ENCODE assay signal across 11 mouse cellular contexts in the genomic region with DNA sequence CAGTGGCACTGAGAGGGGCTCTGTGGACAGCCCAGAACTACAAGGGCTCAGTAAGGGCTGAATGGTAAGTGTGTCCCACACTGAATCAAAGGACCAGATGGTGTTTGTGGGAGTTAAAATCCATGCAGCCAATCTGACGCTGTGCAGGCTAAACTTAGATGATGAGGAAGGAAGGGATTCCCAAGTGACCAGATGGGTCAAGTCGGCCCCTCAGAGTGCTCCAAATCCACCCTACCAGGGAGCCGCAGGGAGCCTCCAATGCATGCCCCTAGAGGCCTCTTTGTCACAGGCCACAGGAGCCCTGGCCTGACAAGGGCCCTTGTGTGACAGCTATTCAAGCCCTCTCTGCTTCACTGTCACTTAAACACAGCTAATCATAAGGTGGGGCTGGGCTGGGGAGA. TPM values are rescaled to one million over a fixed set of nuclear protein-coding genes. Genes with fewer than 3 reads are reported as not detected.
DNase-seq lines count a peak whose midpoint lies in the region; ATAC-seq and TF ChIP-seq lines count a peak whose summit lies in the region.
"Had no signal": no experiment of that assay in that cellular context is flagged by ENCODE, and none has a peak within 500 bp of the region (broad histone marks: within the 10 kb centered on the region; RNA-seq: fewer than 3 reads in every experiment).

No protein-coding gene starts in this region.

- peaks cover 35% of the 10 kb centered on the region for H3K4me1 ChIP-seq in heart, embryonic 13.5 days
- H3K4me1 ChIP-seq in cerebellum, adult 2 months (ENCODE audit: control insufficient read depth, insufficient read depth, low read length), result peaks cover 35% of the 10 kb centered on the region
- H3K4me1 ChIP-seq in forebrain, embryonic 11.5 days (replicated peaks; ENCODE audit: control insufficient read depth, insufficient read depth, low read length), result peaks cover 30% of the 10 kb centered on the region
- H3K4me1 ChIP-seq in midbrain, embryonic 14.5 days (ENCODE audit: control insufficient read depth, insufficient read depth, low read length), result peaks cover 26% of the 10 kb centered on the region
- H3K4me1 ChIP-seq: liver, embryonic 12.5 days had no signal

- TF ChIP-seq POLR2A in cerebellum, adult 2 months (IDR thresholded peaks at IDR 0.05; ENCODE audit: borderline replicate concordance, insufficient read depth, low read length), result no peak

- no peaks in the 10 kb centered on the region for H3K27me3 ChIP-seq in heart, embryonic 13.5 days (replicated peaks)
- H3K27me3 ChIP-seq in cerebellum, adult 2 months (ENCODE audit: control insufficient read depth, insufficient read depth, low read length), result no peaks in the 10 kb centered on the region
- no peaks in the 10 kb centered on the region for H3K27me3 ChIP-seq in forebrain, embryonic 11.5 days (ENCODE audit: control insufficient read depth, insufficient read depth, low read length)
- H3K27me3 ChIP-seq in midbrain, embryonic 14.5 days (ENCODE audit: control insufficient read depth, insufficient read depth, low read length), result no peaks in the 10 kb centered on the region

- peaks cover 6% of the 10 kb centered on the region; the same call in 1 of the 2 replicates for H3K36me3 ChIP-seq in heart, embryonic 13.5 days
- peaks cover 6% of the 10 kb centered on the region; the same call in 1 of the 2 replicates for H3K36me3 ChIP-seq in forebrain, embryonic 11.5 days (ENCODE audit: control insufficient read depth, insufficient read depth, low read length)
- H3K36me3 ChIP-seq in midbrain, embryonic 14.5 days (ENCODE audit: control insufficient read depth, insufficient read depth, low read length), result peaks cover 12% of the 10 kb centered on the region
- H3K36me3 ChIP-seq: liver, embryonic 12.5 days had no signal

- no peak overlapping the region for H3K4me2 ChIP-seq in heart, embryonic 13.5 days
- no peak overlapping the region for H3K4me2 ChIP-seq in forebrain, embryonic 11.5 days (ENCODE audit: low read depth, low read length, severe bottlenecking)
- no peak overlapping the region for H3K4me2 ChIP-seq in midbrain, embryonic 14.5 days (ENCODE audit: low read length)
- H3K4me2 ChIP-seq: liver, embryonic 12.5 days had no signal

- H3K27ac ChIP-seq in heart, embryonic 13.5 days (replicated peaks), result no peak overlapping the region
- peak overlapping the region; percentile 87 for H3K27ac ChIP-seq in cerebellum, adult 2 months (ENCODE audit: insufficient read depth, low read length)
- peak overlapping the region; percentile 64; the same call in 1 of the 2 replicates for H3K27ac ChIP-seq in forebrain, embryonic 11.5 days (ENCODE audit: low read depth, low read length)
- H3K27ac ChIP-seq in midbrain, embryonic 14.5 days (replicated peaks; ENCODE audit: low read depth, low read length), result 0 out of 2 replicates have a peak overlapping the region, but pooled peaks have one; percentile 15
- H3K27ac ChIP-seq: liver, embryonic 12.5 days had no signal

- no peaks in the 10 kb centered on the region; the same call in 1 of the 2 replicates for H3K9me3 ChIP-seq in heart, embryonic 13.5 days
- H3K9me3 ChIP-seq in forebrain, embryonic 11.5 days (ENCODE audit: control insufficient read depth, low read length), result no peaks in the 10 kb centered on the region; the same call in 1 of the 2 replicates
- H3K9me3 ChIP-seq in midbrain, embryonic 14.5 days (ENCODE audit: control insufficient read depth, low read length), result no peaks in the 10 kb centered on the region
- H3K9me3 ChIP-seq: liver, embryonic 12.5 days had no signal

- 26% methylated on average over 3 of the region's 3 CpGs for WGBS in heart, embryonic 13.5 days
- 4% methylated on average over 3 of the region's 3 CpGs for WGBS in cerebellum, adult 2 months
- WGBS in forebrain, embryonic 11.5 days, result 2% methylated on average over 3 of the region's 3 CpGs
- 5% methylated on average over 3 of the region's 3 CpGs for WGBS in midbrain, embryonic 14.5 days

- TF ChIP-seq CTCF in cerebellum, adult 2 months (IDR thresholded peaks at IDR 0.05; ENCODE audit: borderline replicate concordance, insufficient read depth, low read depth, low read length), result no peak

- H3K9ac ChIP-seq in heart, embryonic 13.5 days, result 0 out of 2 replicates have a peak overlapping the region, but pooled peaks have one; percentile 51
- H3K9ac ChIP-seq in forebrain, embryonic 11.5 days (ENCODE audit: low read length), result peak overlapping the region; percentile 17; the same call in 1 of the 2 replicates
- no peak overlapping the region for H3K9ac ChIP-seq in midbrain, embryonic 14.5 days (replicated peaks; ENCODE audit: low read length)
- H3K9ac ChIP-seq: liver, embryonic 12.5 days had no signal

- H3K4me3 ChIP-seq in heart, embryonic 13.5 days, result no peak overlapping the region
- no peak overlapping the region for H3K4me3 ChIP-seq in cerebellum, adult 2 months (replicated peaks; ENCODE audit: insufficient read depth, low read depth, low read length)
- H3K4me3 ChIP-seq in forebrain, embryonic 11.5 days (ENCODE audit: low read depth, low read length), result no peak overlapping the region
- H3K4me3 ChIP-seq in midbrain, embryonic 14.5 days (replicated peaks; ENCODE audit: low read depth, low read length), result no peak overlapping the region
- H3K4me3 ChIP-seq: liver, embryonic 12.5 days had no signal

- no peak for ATAC-seq in heart, embryonic 13.5 days (ENCODE audit: extremely low read depth, insufficient number of reproducible peaks, low FRiP score, low TSS enrichment)
- ATAC-seq in forebrain, embryonic 11.5 days (replicated peaks; ENCODE audit: low FRiP score), result peak; percentile 60
- ATAC-seq in midbrain, embryonic 14.5 days (ENCODE audit: low FRiP score, low TSS enrichment), result peak; percentile 59
- ATAC-seq: liver, embryonic 12.5 days had no signal

- DNase-seq in heart, adult 18-20 months, result no peak
- peak; percentile 82 to 86 for DNase-seq in cerebellum, adult 2 months
- DNase-seq in forebrain, embryonic 11.5 days (ENCODE audit: low spot score), result peak; percentile 63
- DNase-seq in midbrain, embryonic 14.5 days, result peak; percentile 42
- DNase-seq in lung, postnatal 25 days (ENCODE audit: low spot score), result no peak
- DNase-seq in testis, postnatal 14 days (ENCODE audit: low spot score), result no peak
- DNase-seq in gastrocnemius, adult 18-20 months (ENCODE audit: low spot score), result no peak
- DNase-seq: B cell, adult 2 months; heart, postnatal 4 days had no signal

RNA-seq across cellular contexts. Expression of gene Scrn1, which starts 27.5 kb away (rescaled TPM):
- polyA plus RNA-seq in heart, embryonic 13.5 days (2015; fragmentation: Nextera tagmentation; extraction: Ambion mirVana), result 9.5 and 13.0 TPM in 2 replicates
- 1 to 10 TPM; 5.0 to 5.9 TPM for total RNA-seq in heart, adult 18-20 months (2021)
- polyA plus RNA-seq in cerebellum, adult 2 months (2012; rRNA removed), result 132 and 145 TPM in 2 replicates
- polyA plus RNA-seq in forebrain, embryonic 11.5 days (2014; fragmentation: Nextera tagmentation; extraction: Ambion mirVana), result 102 and 123 TPM in 2 replicates
- 88.0 and 104 TPM in 2 replicates for polyA plus RNA-seq in midbrain, embryonic 14.5 days (2014; fragmentation: Nextera tagmentation; extraction: Ambion mirVana)
- total RNA-seq in gastrocnemius, adult 18-20 months (2021), result 1 to 10 TPM; 1.8 TPM

RNA-seq across cellular contexts. Expression of gene Plekha8, which starts 56.1 kb away (rescaled TPM):
- polyA plus RNA-seq in heart, embryonic 13.5 days (2015; fragmentation: Nextera tagmentation; extraction: Ambion mirVana), result 6.4 and 7.5 TPM in 2 replicates
- 1 to 10 TPM; 9.1 to 9.9 TPM for total RNA-seq in heart, adult 18-20 months (2021)
- polyA plus RNA-seq in cerebellum, adult 2 months (2012; rRNA removed), result 11.8 and 12.1 TPM in 2 replicates
- 25.8 and 25.9 TPM in 2 replicates for polyA plus RNA-seq in forebrain, embryonic 11.5 days (2014; fragmentation: Nextera tagmentation; extraction: Ambion mirVana)
- 11.1 and 15.8 TPM in 2 replicates for polyA plus RNA-seq in midbrain, embryonic 14.5 days (2014; fragmentation: Nextera tagmentation; extraction: Ambion mirVana)
- total RNA-seq in gastrocnemius, adult 18-20 months (2021), result 1 to 10 TPM; 3.2 to 3.3 TPM

RNA-seq across cellular contexts. Expression of gene Fkbp14, which starts 58.3 kb away (rescaled TPM):
- polyA plus RNA-seq in heart, embryonic 13.5 days (2015; fragmentation: Nextera tagmentation; extraction: Ambion mirVana), result 24.0 and 24.1 TPM in 2 replicates
- 10 to 100 TPM in 1 of 2 experiments, 1 to 10 TPM in 1; 8.9 to 11.6 TPM for total RNA-seq in heart, adult 18-20 months (2021)
- 14.8 and 15.7 TPM in 2 replicates for polyA plus RNA-seq in cerebellum, adult 2 months (2012; rRNA removed)
- 15.4 and 18.8 TPM in 2 replicates for polyA plus RNA-seq in forebrain, embryonic 11.5 days (2014; fragmentation: Nextera tagmentation; extraction: Ambion mirVana)
- polyA plus RNA-seq in midbrain, embryonic 14.5 days (2014; fragmentation: Nextera tagmentation; extraction: Ambion mirVana), result 4.3 and 8.1 TPM in 2 replicates
- 1 to 10 TPM; 5.1 to 5.5 TPM for total RNA-seq in gastrocnemius, adult 18-20 months (2021)

Comparison
In these comparisons a context has a peak if more than half of its experiments do, and no peak if none do; other contexts are left out.
1. DNase-seq: peak in cerebellum, adult 2 months (2 of 2), forebrain, embryonic 11.5 days (single experiment) and midbrain, embryonic 14.5 days (single experiment); none in heart, adult 18-20 months (0 of 2), lung, postnatal 25 days (single experiment), testis, postnatal 14 days (single experiment) and gastrocnemius, adult 18-20 months (single experiment).